Mouse (Mus musculus): Measurements from ENCODE around the gene Gm6040.

The Gm6040 gene

GRCm38 (mm10) chr8:20921971-20922370, at the start of gene Gm6040:
Gene Gm6040 (minus strand): TSS chr8:20922071.
- no peak for DNase-seq (ENCODE audit: low spot score)

DNA sequence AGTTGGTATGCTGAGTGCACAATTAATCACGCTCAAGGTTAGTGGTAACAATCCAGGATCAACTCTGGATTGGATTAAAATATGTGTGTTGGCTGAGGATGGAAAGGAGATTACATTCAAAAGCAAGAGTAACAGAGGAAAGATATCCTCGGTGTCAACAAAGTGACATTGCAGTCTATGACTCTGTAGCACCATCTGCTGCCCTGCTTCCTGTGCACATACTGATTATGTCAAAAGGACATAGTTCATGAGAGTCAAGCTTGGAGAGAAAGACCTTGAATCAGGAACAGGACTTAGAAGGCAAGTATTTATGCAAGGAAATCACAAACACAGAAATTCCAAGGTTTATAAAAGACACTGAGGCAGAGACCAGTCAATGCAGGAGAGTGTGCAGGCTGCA, 42.7 kb upstream of the Gm6040 start:
- no peak for DNase-seq (ENCODE audit: low spot score)

- no peak for DNase-seq (ENCODE audit: low spot score)
Observed at GRCm38 (mm10) chr8:20944610-20945009, 22.7 kb upstream of the Gm6040 start, which contains the start of gene AY761185. Gene AY761185 (minus strand): TSS chr8:20944710.

DNA sequence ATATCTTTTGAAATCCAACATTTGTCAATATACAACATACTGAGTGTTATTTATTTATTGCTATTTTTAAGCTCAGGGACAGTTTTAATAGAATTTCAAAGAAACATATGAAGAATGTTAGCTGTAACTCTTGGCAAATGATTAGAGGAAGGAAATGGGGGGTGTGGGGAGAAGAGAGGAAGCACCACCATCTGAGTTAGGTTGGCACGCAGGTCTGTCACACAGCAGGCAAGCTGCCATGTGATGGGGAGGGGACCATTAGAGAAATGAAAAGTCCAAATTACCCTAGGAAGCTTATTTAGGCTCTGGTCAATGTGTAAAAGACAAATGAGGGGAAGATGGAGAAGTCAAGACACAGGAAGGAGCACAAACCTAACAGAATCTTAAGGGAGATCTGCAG, 9.6 kb downstream of the Gm6040 start:
- no peak for DNase-seq (ENCODE audit: low spot score)

- DNase-seq (ENCODE audit: low spot score) = no peak
Observed at GRCm38 (mm10) chr8:20908256-20908655, 13.6 kb downstream of the Gm6040 start.

DNA sequence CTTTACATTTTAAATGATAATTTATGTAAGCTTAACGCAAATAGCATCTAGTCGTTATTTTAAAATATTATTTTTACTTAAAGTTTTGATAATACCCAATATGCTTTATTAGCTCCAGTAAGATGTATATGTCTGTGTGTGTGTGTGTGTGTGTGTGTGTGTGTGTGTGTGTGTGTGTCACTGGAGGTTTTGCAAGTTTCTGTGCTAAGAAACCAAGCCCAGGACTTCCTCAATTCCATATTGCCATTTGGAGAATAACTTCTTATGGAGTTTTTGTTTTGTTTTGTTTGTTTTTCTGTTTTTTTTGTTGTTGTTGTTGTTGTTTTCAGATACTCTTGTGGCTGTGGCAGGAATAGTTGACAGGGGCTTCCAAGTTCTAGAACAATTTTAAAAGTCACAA, 14.8 kb downstream of the Gm6040 start:
- DNase-seq (ENCODE audit: low spot score) = no peak

DNA sequence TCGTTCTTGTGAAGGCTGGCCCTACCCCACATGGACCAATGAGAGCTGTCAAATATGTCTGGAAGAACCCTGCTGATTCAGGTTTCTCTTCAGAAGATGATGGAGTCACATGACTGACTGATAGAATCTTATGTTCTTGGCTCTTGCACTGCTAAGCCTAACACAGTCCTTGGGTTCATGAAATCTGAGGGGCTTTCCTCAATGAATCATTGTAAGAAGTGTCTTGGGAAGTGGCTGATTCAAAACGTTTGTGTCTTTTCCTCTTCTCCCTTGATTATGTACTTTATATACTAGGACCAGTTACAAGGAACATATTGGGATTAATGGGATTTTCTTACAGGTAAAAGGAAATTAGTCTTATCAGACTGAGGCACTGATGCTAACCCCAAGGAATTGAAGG, 19.3 kb downstream of the Gm6040 start, which contains the start of gene Gm15056:
TSS of gene Gm15056 (minus strand) at position 101 of the 400 bp plus-strand sequence.
- no peak for DNase-seq (ENCODE audit: low spot score)

- DNase-seq (ENCODE audit: low spot score) = no peak
Observed at GRCm38 (mm10) chr8:20892369-20892768, 29.5 kb downstream of the Gm6040 start, which contains the start of gene Defb33. Gene Defb33 (plus strand): TSS chr8:20892669.

GRCm38 (mm10) chr8:20874608-20875007, 47.3 kb downstream of the Gm6040 start:
- no peak for DNase-seq (ENCODE audit: low spot score)
